Mouse (Mus musculus): Measurements from ENCODE around the gene Uqcr11. TPM values are rescaled to one million over a fixed set of nuclear protein-coding genes. Genes with fewer than 3 reads are reported as not detected.

Uqcr11 gene
- polyA plus RNA-seq, 1 experiment from 2014 or later, result 476 TPM

DNA sequence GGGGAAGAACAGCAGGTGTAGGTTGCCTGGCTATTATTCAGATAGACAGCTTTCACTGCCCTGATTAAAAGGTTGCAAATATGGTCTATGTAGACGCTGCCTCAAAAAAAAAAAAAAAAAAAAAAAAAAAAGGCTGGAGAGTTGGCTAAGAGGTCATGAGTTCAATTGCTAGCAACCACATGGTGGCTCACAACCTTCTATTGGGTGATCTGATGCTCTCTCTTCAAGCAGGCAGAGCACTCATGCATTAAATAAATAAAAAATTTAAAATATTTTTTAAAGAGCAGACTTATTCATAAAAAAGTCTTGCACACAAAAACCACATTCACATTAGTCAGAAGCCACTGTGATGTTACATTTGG, 8.5 kb downstream of the Uqcr11 start:
- ATAC-seq (ENCODE audit: low FRiP score), result no peak
- WGBS, result 9% methylated on average over 1 of the region's 1 CpGs

DNA sequence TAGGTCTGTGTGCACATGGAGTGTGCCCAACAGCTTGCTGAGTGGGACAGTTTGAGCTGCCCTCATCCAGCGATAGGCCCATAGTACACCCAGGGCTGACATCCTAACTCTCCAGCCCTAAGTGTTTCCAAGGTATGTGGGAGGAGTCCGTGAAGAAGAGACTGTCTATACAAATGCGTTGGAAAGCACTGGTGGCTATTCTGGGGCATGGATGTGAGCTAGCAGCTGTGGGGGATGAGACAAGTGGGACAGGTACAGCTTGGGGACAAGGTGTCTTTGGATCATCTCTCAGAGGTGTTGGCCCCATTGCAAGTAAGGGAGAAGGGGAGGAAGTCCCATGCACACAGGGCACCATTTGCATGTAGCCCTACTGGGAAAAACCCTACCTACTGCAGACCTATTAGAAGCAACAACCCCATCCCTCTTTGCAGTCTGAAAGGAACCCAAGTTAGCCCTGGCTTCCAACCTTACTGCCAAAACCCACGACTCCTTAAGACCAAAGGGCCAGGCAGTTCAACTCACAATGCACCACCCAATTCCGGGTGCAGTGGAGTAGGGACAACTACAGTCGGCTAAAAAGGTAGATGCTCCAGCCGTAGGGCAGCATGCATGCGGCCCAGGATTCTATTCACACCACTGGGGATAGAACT, 9.0 kb downstream of the Uqcr11 start:
- 54% methylated on average over 8 of the region's 8 CpGs for WGBS
- H3K4me1 ChIP-seq (ENCODE audit: control insufficient read depth, insufficient read depth, low read length), result peaks cover 24% of the 10 kb centered on the region
- H3K9me3 ChIP-seq (ENCODE audit: control insufficient read depth, low read length), result no peaks in the 10 kb centered on the region
- peak overlapping the region; percentile 83 for H3K4me3 ChIP-seq (ENCODE audit: low read depth, low read length)
- peaks cover 32% of the 10 kb centered on the region for H3K36me3 ChIP-seq (ENCODE audit: control insufficient read depth, insufficient read depth, low read length)
- peak overlapping the region; percentile 80 for H3K4me2 ChIP-seq
- peak; percentile 87 for DNase-seq (ENCODE audit: low spot score, missing footprints)
- peak overlapping the region; percentile 99 for H3K9ac ChIP-seq (ENCODE audit: low read length)
- no peak for ATAC-seq (ENCODE audit: low FRiP score)
- peak overlapping the region; percentile 99 for H3K27ac ChIP-seq (ENCODE audit: low read depth, low read length)
- H3K27me3 ChIP-seq (ENCODE audit: control insufficient read depth, insufficient read depth, low read length), result no peaks in the 10 kb centered on the region

More for the DNA sequence above, 8.5 kb downstream of the Uqcr11 start:
- no peak for DNase-seq (ENCODE audit: low spot score, missing footprints)
- Histone ChIP-seq H3K9me3 (ENCODE audit: control insufficient read depth, low read length) (no peaks in the 10 kb centered on the region), H3K4me1 (ENCODE audit: control insufficient read depth, insufficient read depth, low read length) (peaks cover 24% of the 10 kb centered on the region), H3K36me3 (ENCODE audit: control insufficient read depth, insufficient read depth, low read length) (peaks cover 30% of the 10 kb centered on the region), H3K27me3 (ENCODE audit: control insufficient read depth, insufficient read depth, low read length) (no peaks in the 10 kb centered on the region), H3K4me2 (peak overlapping the region; percentile 80), H3K4me3 (ENCODE audit: low read depth, low read length) (peak overlapping the region; percentile 83), H3K9ac (ENCODE audit: low read length) (peak overlapping the region; percentile 99), H3K27ac (ENCODE audit: low read depth, low read length) (peak overlapping the region; percentile 99)

DNA sequence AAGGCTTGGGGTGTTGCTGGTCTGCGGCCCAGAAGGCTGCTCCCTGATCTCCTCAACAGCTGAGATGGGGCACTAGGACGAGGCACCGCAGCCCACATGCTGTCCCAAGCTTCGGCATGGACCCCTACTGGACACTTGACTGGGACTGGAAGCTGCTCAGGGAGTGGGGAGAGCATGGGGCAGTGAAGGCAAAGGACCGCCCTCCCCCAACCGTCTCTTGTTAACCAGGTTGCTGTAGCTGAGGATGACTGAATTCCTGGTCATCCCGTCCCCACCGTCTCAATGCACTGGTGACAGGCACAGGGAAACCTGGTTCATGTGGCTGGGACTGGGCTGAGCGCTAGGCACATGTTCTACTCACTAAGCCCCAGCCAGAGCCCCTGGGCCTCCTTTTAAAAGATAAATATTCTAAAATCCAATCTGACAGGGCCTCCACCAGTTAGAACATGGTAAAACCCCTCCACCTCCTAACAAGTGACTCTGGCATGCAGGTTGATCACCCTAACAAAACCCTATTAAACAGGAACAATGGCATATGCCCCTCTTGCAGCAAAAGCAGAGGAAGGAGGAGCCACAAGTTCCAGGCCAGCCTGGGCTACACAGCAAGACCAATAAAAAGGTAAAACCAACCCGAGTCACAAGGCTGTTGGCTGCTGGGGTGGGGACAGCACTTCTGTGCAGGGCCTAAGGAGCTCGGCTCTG, 9.7 kb downstream of the Uqcr11 start:
- 88% methylated on average over 11 of the region's 11 CpGs for WGBS
- Histone ChIP-seq H3K4me2 (peak overlapping the region; percentile 80), H3K27me3 (ENCODE audit: control insufficient read depth, insufficient read depth, low read length) (no peaks in the 10 kb centered on the region), H3K36me3 (ENCODE audit: control insufficient read depth, insufficient read depth, low read length) (peaks cover 34% of the 10 kb centered on the region), H3K9me3 (ENCODE audit: control insufficient read depth, low read length) (no peaks in the 10 kb centered on the region), H3K9ac (ENCODE audit: low read length) (peak overlapping the region; percentile 99), H3K4me3 (ENCODE audit: low read depth, low read length) (peak overlapping the region; percentile 83), H3K4me1 (ENCODE audit: control insufficient read depth, insufficient read depth, low read length) (peaks cover 24% of the 10 kb centered on the region), H3K27ac (ENCODE audit: low read depth, low read length) (no peak overlapping the region)
- DNase-seq (ENCODE audit: low spot score, missing footprints) (no peak), ATAC-seq (ENCODE audit: low FRiP score) (no peak)

DNA sequence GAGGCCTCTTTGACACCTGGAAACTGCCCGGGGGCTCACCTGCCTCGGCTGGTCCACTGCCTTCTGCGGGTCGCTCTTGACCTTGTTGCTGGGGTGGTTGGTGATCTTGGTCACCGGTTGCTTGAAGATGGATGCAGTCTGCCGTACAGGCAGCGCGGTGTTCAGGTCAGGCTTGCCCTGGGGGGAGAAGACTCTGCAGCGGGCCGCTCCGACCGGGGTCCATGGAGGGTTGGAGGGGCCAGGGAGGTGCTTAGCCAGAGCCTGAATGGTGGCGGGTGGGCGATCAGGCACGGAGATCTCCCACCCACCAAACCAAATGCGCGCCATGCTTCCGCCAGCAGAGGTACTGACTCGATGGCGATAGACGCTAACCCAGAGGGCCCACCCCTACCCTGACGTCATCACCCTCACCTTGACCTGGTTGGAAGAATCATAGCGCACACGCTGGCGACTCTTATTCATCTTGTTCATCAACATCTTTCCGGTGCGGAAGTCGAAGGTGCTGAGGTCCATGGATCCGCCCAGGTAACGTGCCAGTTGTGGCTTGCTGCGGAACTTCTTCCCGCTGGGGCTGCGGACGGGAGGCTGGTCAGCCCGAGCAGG, 11.5 kb downstream of the Uqcr11 start:
- no peak overlapping the region for H3K27ac ChIP-seq (ENCODE audit: low read depth, low read length)
- DNase-seq (ENCODE audit: low spot score, missing footprints) (no peak), ATAC-seq (ENCODE audit: low FRiP score) (no peak)
- no peaks in the 10 kb centered on the region for H3K27me3 ChIP-seq (ENCODE audit: control insufficient read depth, insufficient read depth, low read length)
- H3K9me3 ChIP-seq (ENCODE audit: control insufficient read depth, low read length), result no peaks in the 10 kb centered on the region
- peaks cover 38% of the 10 kb centered on the region for H3K36me3 ChIP-seq (ENCODE audit: control insufficient read depth, insufficient read depth, low read length)
- 95% methylated on average over 35 of the region's 35 CpGs for WGBS
- H3K4me3 ChIP-seq (ENCODE audit: low read depth, low read length), result no peak overlapping the region
- no peak overlapping the region for H3K9ac ChIP-seq (ENCODE audit: low read length)
- H3K4me2 ChIP-seq, result no peak overlapping the region
- H3K4me1 ChIP-seq (ENCODE audit: control insufficient read depth, insufficient read depth, low read length), result peaks cover 16% of the 10 kb centered on the region

DNA sequence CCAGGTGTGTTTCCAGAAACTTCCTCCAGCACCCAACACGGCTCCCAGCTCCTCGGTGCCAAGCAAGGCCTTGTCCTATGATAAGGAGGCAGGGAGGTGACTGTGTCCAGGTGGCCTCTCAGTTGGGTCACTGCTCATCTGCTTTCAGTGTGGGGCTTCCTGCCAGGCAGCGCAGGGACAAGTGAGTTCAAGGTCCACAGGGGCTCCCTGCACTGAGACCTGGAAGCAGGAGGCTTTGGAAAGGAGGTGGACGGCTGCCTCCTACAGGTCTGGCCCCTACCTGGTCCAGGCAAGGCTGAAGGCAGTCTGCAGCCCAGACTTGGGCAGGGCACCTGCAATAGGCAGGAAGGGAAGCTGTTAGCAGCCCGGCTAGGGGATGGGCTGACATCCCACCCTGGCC, 13.9 kb downstream of the Uqcr11 start:
- Histone ChIP-seq H3K4me2 (no peak overlapping the region), H3K27me3 (ENCODE audit: control insufficient read depth, insufficient read depth, low read length) (no peaks in the 10 kb centered on the region), H3K9me3 (ENCODE audit: control insufficient read depth, low read length) (no peaks in the 10 kb centered on the region), H3K27ac (ENCODE audit: low read depth, low read length) (no peak overlapping the region), H3K4me1 (ENCODE audit: control insufficient read depth, insufficient read depth, low read length) (peaks cover 16% of the 10 kb centered on the region), H3K36me3 (ENCODE audit: control insufficient read depth, insufficient read depth, low read length) (peaks cover 38% of the 10 kb centered on the region), H3K9ac (ENCODE audit: low read length) (no peak overlapping the region), H3K4me3 (ENCODE audit: low read depth, low read length) (no peak overlapping the region)
- 98% methylated on average over 5 of the region's 5 CpGs for WGBS
- DNase-seq (ENCODE audit: low spot score, missing footprints) (no peak), ATAC-seq (ENCODE audit: low FRiP score) (no peak)

DNA sequence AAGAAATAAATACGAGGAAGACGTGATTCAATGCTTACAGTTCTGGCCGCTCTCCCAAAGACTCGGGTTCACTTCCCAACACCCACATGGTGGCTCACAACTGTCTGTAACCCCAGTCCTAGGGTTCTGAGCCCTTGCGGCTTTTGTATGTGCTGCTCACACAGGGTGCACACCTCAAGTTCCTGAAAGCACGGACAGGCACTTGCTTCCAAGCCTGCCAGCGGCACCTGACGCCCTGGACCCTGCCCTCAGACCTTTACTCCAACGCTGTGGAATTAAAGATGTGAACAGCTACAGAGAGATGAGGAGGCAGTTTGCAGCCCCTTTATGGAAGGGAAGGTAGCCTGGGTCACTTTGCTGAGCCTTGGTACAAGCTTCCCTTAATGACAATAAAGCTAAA, 15.9 kb downstream of the Uqcr11 start:
- no peaks in the 10 kb centered on the region for H3K9me3 ChIP-seq (ENCODE audit: control insufficient read depth, low read length)
- WGBS, result 93% methylated on average over 9 of the region's 9 CpGs
- peaks cover 7% of the 10 kb centered on the region for H3K4me1 ChIP-seq (ENCODE audit: control insufficient read depth, insufficient read depth, low read length)
- H3K4me3 ChIP-seq (ENCODE audit: low read depth, low read length), result no peak overlapping the region
- H3K36me3 ChIP-seq (ENCODE audit: control insufficient read depth, insufficient read depth, low read length), result peaks cover 33% of the 10 kb centered on the region
- ATAC-seq (ENCODE audit: low FRiP score) (no peak), DNase-seq (ENCODE audit: low spot score, missing footprints) (no peak)
- no peak overlapping the region for H3K4me2 ChIP-seq
- no peaks in the 10 kb centered on the region for H3K27me3 ChIP-seq (ENCODE audit: control insufficient read depth, insufficient read depth, low read length)
- no peak overlapping the region for H3K27ac ChIP-seq (ENCODE audit: low read depth, low read length)
- no peak overlapping the region for H3K9ac ChIP-seq (ENCODE audit: low read length)

DNA sequence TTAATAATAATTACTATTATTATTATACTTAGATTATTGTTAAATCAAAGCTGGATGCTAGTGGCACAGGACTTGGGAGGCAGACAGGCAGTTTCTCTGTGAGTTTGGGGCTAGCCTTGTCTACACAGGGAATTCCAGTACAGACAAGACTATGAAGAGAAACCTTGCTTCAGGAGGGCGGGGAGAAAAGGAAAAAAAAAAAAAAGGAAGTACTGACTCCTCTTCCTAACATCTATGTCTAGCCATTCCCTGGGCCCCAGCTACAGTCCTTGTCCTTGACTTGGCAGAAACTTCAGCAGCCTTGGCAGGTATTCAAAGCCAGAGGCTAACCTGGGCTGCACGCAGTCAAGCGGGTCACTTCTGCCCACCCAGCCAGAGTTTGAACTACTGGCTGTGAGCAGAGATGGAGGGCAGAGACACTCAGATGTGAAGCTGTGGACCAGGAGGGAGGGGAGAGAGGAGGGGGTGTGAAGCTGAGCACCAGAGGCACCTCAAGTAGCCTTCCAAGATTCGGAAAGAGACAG, 17.4 kb downstream of the Uqcr11 start:
- peaks cover 33% of the 10 kb centered on the region for H3K36me3 ChIP-seq (ENCODE audit: control insufficient read depth, insufficient read depth, low read length)
- H3K4me3 ChIP-seq (ENCODE audit: low read depth, low read length), result no peak overlapping the region
- WGBS, result 89% methylated on average over 4 of the region's 4 CpGs

DNA sequence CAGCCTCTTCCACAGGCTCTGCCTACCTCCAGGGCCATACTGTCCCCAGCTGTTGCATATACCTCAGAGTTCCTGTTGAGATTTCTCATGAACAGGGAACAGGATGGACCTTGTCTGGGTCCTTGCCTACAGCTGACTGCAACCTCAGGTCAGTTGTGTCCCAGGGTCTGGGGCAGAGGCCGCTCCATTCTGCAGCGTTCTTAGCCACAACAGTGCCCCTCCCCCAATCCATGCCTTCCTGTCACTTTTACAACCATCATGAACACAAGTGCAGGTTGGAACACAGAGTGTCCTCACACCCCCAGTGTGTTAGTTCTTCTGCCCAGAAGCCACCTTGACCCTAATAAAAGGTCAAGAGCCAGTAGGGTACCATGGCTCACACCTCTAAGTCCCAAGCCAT, 17.9 kb downstream of the Uqcr11 start:
- 30% methylated on average over 2 of the region's 2 CpGs for WGBS
- Histone ChIP-seq H3K27me3 (ENCODE audit: control insufficient read depth, insufficient read depth, low read length) (no peaks in the 10 kb centered on the region), H3K9ac (ENCODE audit: low read length) (no peak overlapping the region), H3K4me3 (ENCODE audit: low read depth, low read length) (no peak overlapping the region), H3K4me2 (no peak overlapping the region), H3K36me3 (ENCODE audit: control insufficient read depth, insufficient read depth, low read length) (peaks cover 31% of the 10 kb centered on the region), H3K4me1 (ENCODE audit: control insufficient read depth, insufficient read depth, low read length) (peaks cover 24% of the 10 kb centered on the region), H3K9me3 (ENCODE audit: control insufficient read depth, low read length) (no peaks in the 10 kb centered on the region), H3K27ac (ENCODE audit: low read depth, low read length) (no peak overlapping the region)
- ATAC-seq (ENCODE audit: low FRiP score) (no peak), DNase-seq (ENCODE audit: low spot score, missing footprints) (no peak)

More for the DNA sequence above, 17.4 kb downstream of the Uqcr11 start:
- Histone ChIP-seq H3K4me1 (ENCODE audit: control insufficient read depth, insufficient read depth, low read length) (peaks cover 19% of the 10 kb centered on the region), H3K4me2 (no peak overlapping the region), H3K27me3 (ENCODE audit: control insufficient read depth, insufficient read depth, low read length) (no peaks in the 10 kb centered on the region), H3K27ac (ENCODE audit: low read depth, low read length) (no peak overlapping the region), H3K9me3 (ENCODE audit: control insufficient read depth, low read length) (no peaks in the 10 kb centered on the region), H3K9ac (ENCODE audit: low read length) (no peak overlapping the region)
- no peak for ATAC-seq (ENCODE audit: low FRiP score)
- no peak for DNase-seq (ENCODE audit: low spot score, missing footprints)

DNA sequence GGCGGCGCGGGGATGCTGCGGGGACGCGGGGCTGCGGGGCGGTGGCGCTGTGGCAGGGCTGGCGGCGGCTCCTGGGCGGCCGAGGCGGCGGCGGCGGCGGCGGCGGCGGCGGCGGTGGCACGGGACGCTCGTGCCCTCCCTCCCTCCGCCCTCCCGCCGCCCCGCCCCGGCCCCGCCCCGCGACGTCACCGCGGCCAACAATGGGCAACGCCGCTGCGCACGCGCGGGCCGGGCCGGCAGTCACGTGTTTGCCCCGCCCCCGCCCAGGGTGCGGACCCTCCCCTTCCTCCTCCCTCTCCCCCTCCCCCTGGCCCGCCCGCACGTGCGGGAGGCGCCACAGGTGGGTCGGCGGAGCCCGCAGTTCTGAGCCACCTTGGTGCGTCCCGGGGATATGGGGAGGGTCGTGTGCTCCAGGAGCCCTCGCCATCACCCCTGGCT, 19.1 kb downstream of the Uqcr11 start, which contains the start of gene Mex3d:
Gene Mex3d, minus strand, starts transcription at position 138 of the 438 bp plus-strand sequence.
- WGBS, result 0% methylated on average over 7 of the region's 61 CpGs
- H3K27ac ChIP-seq (ENCODE audit: low read depth, low read length), result peak within 1 kb of the TSS; percentile 97
- peak within 1 kb of the TSS; percentile 68 for H3K4me2 ChIP-seq
- peak within 1 kb of the TSS; percentile 98 for H3K4me3 ChIP-seq (ENCODE audit: low read depth, low read length)
- H3K9ac ChIP-seq (ENCODE audit: low read length), result peak within 1 kb of the TSS; percentile 96
- H3K27me3 ChIP-seq (ENCODE audit: control insufficient read depth, insufficient read depth, low read length), result no peaks in the 10 kb centered on the region
- DNase-seq (ENCODE audit: low spot score, missing footprints) (peak; percentile 99), ATAC-seq (ENCODE audit: low FRiP score) (peak; percentile 41)
- peaks cover 29% of the 10 kb centered on the region for H3K4me1 ChIP-seq (ENCODE audit: control insufficient read depth, insufficient read depth, low read length)
- H3K36me3 ChIP-seq (ENCODE audit: control insufficient read depth, insufficient read depth, low read length), result peaks cover 20% of the 10 kb centered on the region
- no peaks in the 10 kb centered on the region for H3K9me3 ChIP-seq (ENCODE audit: control insufficient read depth, low read length)
